Mouse (Mus musculus) kidney, postnatal 4 days (tissue): ENCODE measurements at regions not wholly inside any gene's neighbourhood (a gene's known extent, or its start where the extent isn't known, plus 50 kb on each side); places are given as distances from the start of the nearest gene placed in this dataset.
A peak's percentile ranks its signal among the peaks of the same experiment; 100 is the strongest.

ENCODE experiments used
- DNase-seq, 2 experiments: peaks; one replicate each; pipeline ENCODE4 v3.0.0; 2021; ENCODE audit warnings: mixed read lengths in 2 of 2

- DNase-seq, result no peak
Measured at GRCm38 (mm10) chr11:82668026-82668425, 96.1 kb downstream of the Cct6b start.

DNA sequence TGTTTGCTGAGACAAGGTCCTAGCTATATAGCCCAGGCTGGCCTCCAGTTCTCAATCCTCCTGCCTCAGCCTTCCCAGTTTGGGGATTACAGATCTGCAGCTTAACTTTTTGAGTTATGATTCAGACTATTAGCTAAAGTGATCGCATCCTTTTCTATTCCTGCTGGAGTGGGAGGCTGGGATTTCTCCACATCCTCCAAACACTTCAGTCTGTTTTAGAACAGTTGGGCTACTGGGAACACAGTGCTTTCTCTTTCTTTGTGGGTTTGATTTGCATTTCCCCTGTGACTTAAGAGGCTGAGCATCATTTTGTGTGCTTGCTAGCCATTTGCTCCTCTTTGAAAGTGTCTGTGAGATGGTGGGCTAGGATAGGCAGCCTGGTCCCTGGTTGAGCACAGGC, 100.0 kb downstream of the Cct6b start:
- no peak for DNase-seq

DNA sequence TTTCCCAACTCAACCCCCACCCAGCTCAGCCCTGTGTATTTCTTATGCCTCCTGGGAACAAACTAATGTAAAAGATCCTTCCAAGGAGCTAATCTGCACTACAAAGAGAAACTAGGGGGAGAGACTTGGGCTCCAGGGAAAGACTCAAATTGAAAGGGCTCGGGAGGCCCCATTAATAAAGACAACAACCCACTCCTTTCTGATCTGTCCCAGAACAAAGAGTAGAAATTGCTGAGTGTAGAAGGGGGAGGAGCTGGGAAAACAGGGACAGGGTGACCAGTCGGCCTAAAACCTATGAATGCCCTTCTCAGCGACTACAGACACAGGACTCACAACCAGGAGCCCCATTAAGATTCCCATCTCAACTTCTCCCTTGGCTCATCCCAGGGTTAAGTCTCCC, 102.0 kb downstream of the Cct6b start:
- no peak for DNase-seq

- DNase-seq, result peak in 1 of 2 experiments; percentile 18
Measured at GRCm38 (mm10) chr11:82651751-82652150, 112.4 kb downstream of the Cct6b start.

DNA sequence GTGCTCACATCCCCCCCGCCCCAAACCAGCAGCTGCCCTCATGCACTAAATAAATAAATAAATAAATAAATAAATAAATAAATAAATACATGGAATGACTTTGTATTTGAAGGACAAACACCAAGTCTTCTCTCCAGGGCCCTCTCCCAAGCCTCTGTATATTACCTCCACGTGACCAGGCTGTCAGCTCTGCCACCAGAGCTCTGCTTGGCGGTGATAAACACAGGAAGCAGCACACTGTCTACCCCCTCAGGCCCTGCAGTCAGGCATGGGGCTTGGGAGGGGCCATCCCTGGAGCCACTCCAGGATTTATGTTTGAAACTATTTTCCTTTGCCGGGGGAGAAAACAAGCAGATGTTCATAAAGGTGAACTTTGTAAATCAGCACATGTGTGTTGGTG, 125.6 kb downstream of the Cct6b start:
- DNase-seq, result peak; percentile 11 to 26

DNA sequence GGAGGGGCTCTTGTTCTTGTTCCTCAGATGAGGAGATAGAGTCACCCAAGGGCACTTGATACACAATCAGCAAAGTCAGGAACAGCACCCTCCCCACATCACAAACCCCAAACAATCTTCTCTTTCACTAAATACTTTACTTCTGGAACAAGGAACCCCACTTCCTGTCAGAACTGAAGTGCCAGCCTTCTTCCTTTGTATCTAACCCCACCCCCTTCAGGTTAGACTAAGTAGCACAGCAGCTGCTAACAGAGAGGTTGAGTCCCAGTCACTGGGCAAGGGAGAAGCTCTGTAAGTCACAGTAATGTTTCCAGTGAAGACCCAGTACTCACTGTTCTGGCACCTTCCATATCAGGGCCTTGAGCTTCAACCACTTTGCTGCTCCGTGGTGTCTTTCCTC, 131.9 kb downstream of the Cct6b start:
- DNase-seq, result no peak

DNA sequence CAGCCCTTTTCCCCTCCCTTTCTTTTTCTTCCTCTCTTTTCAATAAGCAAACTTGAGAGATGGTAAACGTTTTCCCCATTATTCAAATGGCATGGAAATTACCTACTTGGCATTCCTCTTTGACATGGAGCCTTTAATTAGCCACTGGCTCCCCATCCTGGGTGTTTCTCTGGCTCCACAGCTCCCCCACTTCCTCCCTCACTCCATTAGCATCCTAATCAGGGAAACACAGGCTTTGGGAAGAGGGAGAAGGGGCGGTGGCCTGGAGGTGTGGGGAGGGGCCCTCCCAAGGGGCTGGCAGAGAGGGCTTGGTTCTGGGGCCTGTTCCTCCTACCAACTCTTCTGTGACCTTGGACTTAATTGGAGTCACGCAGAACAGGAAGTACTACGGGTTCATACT, 132.7 kb downstream of the Cct6b start:
- no peak for DNase-seq

GRCm38 (mm10) chr11:82626501-82627111, 137.5 kb downstream of the Cct6b start:
- DNase-seq, result no peak

DNA sequence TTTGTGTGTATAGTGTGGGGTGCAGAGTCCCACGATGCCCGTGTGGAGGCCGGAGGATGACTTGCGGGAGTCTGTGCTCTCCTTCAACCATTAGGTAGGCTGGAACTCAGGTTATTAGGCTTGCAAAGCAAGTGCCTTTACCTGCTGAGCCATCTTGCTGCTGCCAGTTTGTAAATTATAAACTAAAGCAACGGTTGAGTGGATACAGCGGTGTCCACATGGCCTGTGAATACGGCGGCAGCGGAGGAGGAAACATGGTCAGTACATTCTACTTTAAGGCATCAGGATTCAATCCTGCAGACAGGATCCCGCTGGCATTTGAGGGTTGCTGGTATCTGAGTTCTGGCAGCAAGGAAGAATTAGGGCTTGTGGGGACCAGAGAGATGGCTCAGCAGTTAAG, 143.1 kb downstream of the Cct6b start:
- DNase-seq, result peak; percentile 12 to 49

DNA sequence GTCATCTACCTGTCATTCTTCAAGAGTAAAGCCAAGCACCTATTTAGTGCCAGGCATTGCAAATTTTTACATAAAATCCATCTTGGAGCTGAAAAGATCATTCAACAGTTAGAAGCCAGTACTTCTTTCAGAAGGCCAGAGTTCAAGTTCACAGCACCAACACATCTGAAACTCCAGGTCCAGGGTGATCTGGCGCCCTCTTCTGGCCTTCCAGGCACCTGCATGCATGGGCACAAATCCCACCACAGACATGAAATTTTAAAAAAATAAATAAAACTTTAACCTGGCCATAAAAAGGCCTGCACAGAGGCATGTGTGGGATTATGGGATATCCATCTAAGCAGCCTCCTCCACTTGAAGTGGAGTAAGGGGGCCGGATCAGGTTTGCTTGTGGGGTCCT, 144.7 kb downstream of the Cct6b start:
- DNase-seq, result no peak

- no peak for DNase-seq
Measured at GRCm38 (mm10) chr11:82618457-82618856, 145.7 kb downstream of the Cct6b start.

DNA sequence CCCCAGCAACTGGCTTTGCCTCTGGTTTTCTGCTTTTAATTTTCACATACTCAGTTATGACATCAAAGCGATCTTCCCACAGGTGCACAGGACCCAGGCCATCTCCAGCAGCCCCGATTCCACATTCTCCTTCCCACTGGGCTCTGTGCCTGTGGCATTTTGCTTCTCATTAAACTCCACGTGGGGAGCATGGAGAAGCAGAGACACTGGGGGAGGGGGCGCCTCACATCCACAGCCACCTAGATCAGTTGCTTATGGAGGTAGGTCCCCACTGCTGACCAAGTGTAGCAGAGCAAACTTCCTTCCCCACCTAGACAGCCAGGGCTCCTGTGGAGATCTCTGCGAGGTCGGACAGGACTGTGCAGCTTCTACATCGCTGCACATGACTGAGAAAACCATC, 147.3 kb downstream of the Cct6b start:
- DNase-seq, result no peak

DNA sequence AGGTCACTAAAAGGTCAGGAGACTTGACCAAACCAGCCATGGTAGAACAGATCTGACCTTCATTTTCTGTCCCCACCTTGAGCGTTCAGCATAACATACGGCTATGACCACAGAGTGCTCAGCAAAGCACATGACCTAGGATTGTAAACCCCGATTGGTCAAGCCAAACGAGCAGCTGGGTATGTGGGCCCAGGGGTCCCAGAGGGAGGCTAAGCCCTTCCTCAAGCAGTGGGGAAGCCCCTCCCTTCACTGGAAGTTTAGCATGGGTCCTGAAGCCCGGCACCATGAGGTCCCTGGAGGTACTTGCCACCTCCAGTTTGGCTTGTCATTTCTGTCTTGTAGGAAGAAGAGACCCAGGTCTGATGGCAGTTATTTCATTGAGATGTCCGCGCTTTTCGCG, 149.8 kb downstream of the Cct6b start:
- no peak for DNase-seq

GRCm38 (mm10) chr11:82613503-82613902, 150.6 kb downstream of the Cct6b start:
- peak; percentile 83 to 85 for DNase-seq

DNA sequence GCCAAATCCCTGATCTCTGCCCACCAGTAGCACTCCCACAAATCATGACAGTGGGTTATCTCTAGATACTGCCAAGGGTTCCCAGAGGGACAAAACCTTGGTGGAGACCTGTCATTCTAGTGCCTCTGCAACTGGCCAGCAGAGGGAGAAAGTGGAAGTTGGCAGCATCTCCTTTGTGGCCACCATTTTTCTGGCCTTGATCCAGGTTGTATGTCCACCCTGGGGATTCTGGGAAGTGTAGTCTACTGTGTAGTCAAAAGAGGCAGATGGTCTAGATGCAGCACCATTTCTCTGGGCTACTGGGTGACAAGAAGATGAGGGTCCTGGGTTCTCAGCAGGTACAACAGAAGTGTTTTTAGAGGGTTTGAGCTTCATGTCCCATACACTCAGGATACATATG, 152.1 kb downstream of the Cct6b start:
- DNase-seq, result peak; percentile 70 to 78

DNA sequence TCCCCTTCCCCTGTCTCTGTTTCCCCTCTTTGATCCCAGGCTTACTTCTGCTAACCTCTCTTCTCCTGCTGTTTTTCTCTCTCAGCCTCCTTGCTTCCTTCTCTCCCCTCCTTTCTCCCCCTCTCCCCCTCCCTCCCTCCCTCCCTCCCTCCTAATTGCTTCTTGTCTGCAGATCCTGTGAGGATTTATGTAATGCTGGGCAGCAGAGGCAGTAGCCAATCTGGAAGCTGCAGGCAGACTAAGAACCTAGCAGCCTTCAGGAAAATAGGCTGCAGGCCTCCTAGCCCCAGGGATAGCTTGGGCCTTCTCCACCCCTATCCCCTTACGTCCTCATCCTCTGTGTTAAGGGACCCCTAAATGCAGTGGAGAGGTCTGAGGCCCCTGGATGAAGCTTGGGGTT, 155.2 kb downstream of the Cct6b start:
- DNase-seq, result no peak

DNA sequence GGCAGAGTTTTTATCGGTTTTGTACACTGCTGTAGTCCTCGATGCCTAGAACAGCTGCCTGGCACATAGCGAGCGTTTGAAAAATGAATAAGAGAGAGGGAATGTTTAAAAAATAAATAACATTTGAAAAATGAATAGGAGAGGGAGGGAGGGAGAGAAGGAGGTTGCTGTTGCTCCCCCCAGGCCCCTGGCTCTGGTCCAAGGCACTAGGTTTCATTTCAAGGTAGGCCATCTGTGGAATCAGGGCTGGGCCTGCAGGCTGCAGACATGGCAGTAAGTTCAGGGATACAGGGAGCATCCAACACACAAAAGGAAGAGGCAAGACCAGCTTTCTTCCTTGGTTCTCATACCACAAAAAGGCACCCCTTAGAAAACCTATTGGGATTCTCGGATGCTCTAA, 156.5 kb downstream of the Cct6b start:
- no peak for DNase-seq

DNA sequence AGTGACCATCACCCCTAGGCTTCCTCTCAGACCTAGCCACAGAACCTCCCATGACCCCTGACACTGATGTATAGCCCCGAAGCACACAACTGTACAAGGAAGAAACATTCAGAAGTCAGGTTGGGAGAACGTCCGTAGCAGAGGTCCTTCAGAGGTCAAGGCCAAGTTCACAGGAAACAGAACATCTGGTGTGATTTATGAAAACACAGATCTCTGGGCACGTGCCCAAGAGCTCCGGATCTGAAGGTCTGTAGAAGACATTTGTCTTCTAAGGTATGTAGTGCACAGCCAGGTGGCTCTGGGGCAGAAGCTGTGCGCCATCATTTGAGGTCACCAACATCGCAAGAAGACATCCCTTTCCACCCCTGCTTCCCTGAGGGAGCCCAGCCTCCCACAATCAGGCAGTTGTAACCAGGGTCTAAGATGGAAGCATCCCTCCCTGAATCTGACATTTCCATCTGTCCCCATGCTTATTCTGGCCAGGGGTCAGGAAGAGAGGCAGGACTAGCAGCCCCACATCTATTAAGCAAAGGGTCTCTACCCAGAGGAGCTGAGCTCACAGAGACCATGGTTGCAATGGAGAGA, 159.8 kb downstream of the Cct6b start:
- peak; percentile 56 to 66 for DNase-seq

GRCm38 (mm10) chr11:82602818-82603217, 161.3 kb downstream of the Cct6b start:
- DNase-seq, result peak; percentile 20 to 26

DNA sequence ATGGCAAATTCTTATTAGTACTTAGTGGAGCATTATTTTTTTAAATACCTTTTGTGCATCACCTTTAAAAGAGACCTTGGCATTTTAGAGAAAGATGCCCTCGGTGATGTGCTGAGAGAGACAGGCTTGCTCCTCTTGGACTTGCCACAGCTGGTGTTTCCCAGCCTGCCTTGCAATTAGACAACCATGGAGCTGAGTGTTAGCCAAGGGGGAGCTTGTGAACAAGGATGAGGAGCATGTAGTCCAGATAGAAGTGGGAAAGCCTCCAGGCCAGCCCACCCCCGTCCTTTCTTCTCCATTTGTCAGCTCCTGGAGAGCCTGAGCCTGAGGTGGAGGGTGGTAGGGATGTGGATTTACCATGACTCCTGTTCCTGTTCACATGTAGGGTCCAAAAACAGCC, 161.9 kb downstream of the Cct6b start:
- no peak for DNase-seq

GRCm38 (mm10) chr11:82600151-82600550, 164.0 kb downstream of the Cct6b start:
- no peak for DNase-seq

DNA sequence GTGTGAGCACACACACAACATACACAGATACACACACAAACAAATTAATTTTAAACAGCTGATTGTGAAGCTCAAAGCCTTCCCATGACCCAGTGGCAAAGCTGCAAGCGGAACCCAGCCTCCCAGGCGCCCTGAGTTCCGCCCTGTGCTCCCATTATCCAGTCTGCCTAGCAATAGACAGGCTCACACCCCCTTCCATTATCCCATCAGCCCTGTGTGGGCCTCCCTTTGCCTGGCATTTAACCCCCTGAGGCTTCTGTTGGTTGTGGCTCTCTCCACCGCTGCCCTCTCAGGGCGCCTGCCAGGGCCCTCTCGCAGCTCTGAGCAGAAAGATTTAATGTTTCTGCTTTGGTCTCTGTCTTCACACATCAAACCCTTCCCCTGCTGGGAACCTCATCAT, 166.4 kb downstream of the Cct6b start:
- no peak for DNase-seq

- peak; percentile 14 to 25 for DNase-seq
Measured at GRCm38 (mm10) chr11:82596801-82597200, 167.3 kb downstream of the Cct6b start.

DNA sequence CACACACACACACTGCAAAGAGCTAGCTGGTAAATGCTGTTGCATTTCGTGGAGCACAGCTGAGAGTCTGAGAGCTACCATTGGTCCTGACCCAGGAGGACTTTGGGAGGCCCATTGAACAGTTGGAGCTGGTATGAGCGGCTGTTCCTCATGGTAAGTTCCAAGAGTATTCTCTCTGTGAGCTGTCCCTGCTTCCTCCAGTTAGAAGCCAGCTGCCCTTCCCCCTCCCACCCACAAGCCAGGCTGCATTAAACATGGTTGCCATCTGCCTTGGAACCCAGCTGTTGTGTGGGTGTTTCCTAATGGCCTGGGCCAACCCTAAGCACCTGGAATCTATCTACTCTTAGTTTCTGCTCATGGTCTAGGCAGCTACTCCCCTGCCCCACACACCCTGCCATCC, 174.4 kb downstream of the Cct6b start:
- no peak for DNase-seq

GRCm38 (mm10) chr11:82588744-82589143, 175.4 kb downstream of the Cct6b start:
- no peak for DNase-seq
